Mouse (Mus musculus): ENCODE data around the gene Aif1.

GRCm38 (mm10) chr17:35125081-35125480 lies 50.8 kb downstream of the Aif1 start:
- TF ChIP-seq MEF2A (IDR thresholded peaks at IDR 0.05; ENCODE audit: borderline replicate concordance, low read depth, low read length) (no peak), POLR2A (IDR thresholded peaks at IDR 0.05; ENCODE audit: low read depth, low read length) (no peak), CTCF (conservative IDR thresholded peaks at IDR 0.05 in 1 of 2, IDR thresholded peaks at IDR 0.05 in 1 of 2; ENCODE audit: low read depth in 2 of 2, low read length in 2 of 2) (no peak)

All from CH12.LX (cell line).